Mouse (Mus musculus) brown adipose tissue, adult 24 weeks (tissue): ENCODE measurements around the gene 4930562C15Rik. TPM values are rescaled to one million over a fixed set of nuclear protein-coding genes. Genes with fewer than 3 reads are reported as not detected.

ENCODE experiments used
- H3K27ac ChIP-seq: fragments of 200-500 bp; replicated peaks from 2 replicates; pipeline ENCODE4 v1.5.1; 2012; ENCODE audit warnings: low read depth, mild to moderate bottlenecking, low read length
- H3K4me1 ChIP-seq: fragments of 200-500 bp; 2 replicates; pipeline ENCODE4 v1.6.1; 2012; ENCODE audit warnings: low read length, mixed read lengths; ENCODE audit not compliant: control insufficient read depth, insufficient read depth, insufficient read length
- H3K4me3 ChIP-seq: fragments of 200-500 bp; 2 replicates; pipeline ENCODE4 v1.5.1; 2012; ENCODE audit warnings: low read depth, mild to moderate bottlenecking, low read length, moderate library complexity; ENCODE audit not compliant: insufficient read depth
- polyA plus RNA-seq: library from polyadenylated mRNA; stranded (reverse); fragments of >200 nt; gene quantifications from 2 replicates; pipeline ENCODE4 v1.2.4, GENCODE M21; 2012; ENCODE audit not compliant: missing spikeins, insufficient read depth, insufficient read length

Gene 4930562C15Rik
- polyA plus RNA-seq, 1 experiment, result not detected

DNA sequence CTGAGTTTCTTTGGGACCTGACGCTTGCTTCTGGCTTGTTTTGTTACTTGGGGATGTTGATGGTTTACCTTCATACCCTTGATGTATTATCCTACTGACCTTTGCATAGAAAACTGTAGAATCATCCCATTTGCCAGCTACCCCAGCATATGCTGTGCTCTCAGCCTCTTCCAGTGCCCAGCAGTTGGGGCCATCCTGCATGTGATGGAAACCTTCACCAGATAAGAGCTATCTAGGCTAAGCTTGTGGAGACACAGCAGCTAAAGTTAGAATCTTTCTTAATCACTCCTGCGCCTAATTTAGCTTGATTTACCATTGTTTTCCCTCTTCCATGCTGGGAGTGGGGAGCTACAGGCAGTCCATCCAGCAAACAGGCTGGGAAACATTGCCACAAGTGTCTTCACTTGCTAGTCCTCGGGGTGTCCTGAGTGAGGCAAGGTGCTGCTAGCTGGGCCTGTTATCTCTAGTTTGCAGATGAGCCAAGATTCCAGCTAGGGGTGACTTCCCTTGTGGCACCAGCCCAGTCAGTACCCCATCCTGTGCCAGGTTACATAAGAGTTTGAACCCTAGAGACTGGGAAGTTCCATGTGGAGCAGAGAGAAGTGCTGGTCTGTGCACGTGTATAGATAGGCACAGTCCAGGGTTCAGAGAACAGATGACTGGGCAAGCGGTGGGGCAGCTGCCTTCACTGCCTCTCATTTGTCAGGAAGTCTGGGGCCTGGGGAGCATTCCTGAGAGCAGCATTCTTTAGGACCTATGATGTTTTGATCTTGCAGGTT is 61.2 kb downstream of the 4930562C15Rik start:
- Histone ChIP-seq H3K27ac (peak overlapping the region; percentile 18; the same call in 1 of the 2 replicates), H3K4me1 (peaks cover 33% of the 10 kb centered on the region), H3K4me3 (no peak overlapping the region)

GRCm38 (mm10) chr16:4897146-4897730 is 62.0 kb downstream of the 4930562C15Rik start:
- H3K4me1 ChIP-seq, result peaks cover 33% of the 10 kb centered on the region
- no peak overlapping the region for H3K4me3 ChIP-seq
- 0 out of 2 replicates have a peak overlapping the region, but pooled peaks have one; percentile 18 for H3K27ac ChIP-seq

- Histone ChIP-seq H3K4me1 (peaks cover 35% of the 10 kb centered on the region), H3K27ac (no peak overlapping the region), H3K4me3 (no peak overlapping the region)
Measured at GRCm38 (mm10) chr16:4898881-4899280, 63.7 kb downstream of the 4930562C15Rik start.

DNA sequence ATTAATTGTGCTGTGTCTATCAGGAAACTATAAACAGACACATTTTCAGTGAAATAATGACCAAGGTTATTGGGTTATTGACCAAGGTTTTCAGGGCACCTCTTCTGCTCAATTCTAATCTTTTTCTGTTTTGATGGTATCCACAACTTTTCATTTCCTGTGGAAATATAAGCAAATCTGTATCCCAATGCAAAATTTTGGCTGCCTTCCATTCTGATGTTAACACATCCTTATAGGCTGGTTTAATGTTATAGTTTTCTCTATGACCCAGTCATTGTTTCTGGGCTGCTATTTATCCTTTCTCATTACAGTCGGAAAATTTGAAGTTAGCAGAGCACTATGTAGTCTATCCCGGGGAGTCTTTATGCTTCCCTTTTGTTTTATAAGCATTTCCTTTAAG is 64.5 kb downstream of the 4930562C15Rik start:
- H3K4me3 ChIP-seq, result no peak overlapping the region
- peaks cover 28% of the 10 kb centered on the region for H3K4me1 ChIP-seq
- H3K27ac ChIP-seq, result no peak overlapping the region

GRCm38 (mm10) chr16:4901167-4901566 is 66.0 kb downstream of the 4930562C15Rik start:
- peaks cover 30% of the 10 kb centered on the region for H3K4me1 ChIP-seq
- H3K4me3 ChIP-seq, result no peak overlapping the region
- H3K27ac ChIP-seq, result no peak overlapping the region

GRCm38 (mm10) chr16:4902390-4902789 is 67.2 kb downstream of the 4930562C15Rik start:
- peaks cover 26% of the 10 kb centered on the region for H3K4me1 ChIP-seq
- no peak overlapping the region for H3K4me3 ChIP-seq
- no peak overlapping the region for H3K27ac ChIP-seq

DNA sequence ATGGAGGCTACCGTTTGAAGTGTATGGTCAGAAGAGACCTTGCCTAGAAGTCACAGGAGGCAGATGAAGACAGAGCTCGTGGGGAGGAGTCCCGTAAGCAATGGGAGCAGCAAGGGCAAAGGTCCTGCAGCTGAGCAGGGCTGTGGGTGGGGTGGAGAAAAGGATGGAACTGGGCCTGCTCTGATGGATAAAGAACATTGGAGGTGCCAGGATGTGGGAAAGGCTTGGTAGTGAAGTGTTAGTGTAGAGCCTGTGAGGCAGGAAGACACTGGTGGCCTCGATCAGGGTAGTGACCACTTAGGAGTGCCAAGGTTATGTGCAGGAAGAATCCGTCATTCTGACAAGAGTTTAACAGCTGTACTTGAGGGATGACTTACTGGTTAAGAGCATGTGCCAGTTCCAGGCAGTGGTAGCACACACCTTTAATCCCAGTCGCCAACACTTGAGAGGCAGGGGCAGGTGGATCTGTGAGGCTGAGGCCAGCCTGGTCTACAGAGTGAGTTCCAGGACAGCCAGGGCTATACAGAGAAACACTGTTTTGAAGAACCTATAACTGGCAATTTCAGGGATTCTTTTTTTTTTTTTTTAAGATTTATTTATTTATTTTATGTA is 68.4 kb downstream of the 4930562C15Rik start:
- H3K4me3 ChIP-seq, result no peak overlapping the region
- H3K4me1 ChIP-seq, result peaks cover 23% of the 10 kb centered on the region
- no peak overlapping the region for H3K27ac ChIP-seq

- Histone ChIP-seq H3K4me1 (peaks cover 23% of the 10 kb centered on the region), H3K27ac (no peak overlapping the region), H3K4me3 (no peak overlapping the region)
Measured at GRCm38 (mm10) chr16:4904878-4905277, 69.7 kb downstream of the 4930562C15Rik start.

- H3K4me1 ChIP-seq, result peaks cover 23% of the 10 kb centered on the region
- no peak overlapping the region for H3K4me3 ChIP-seq
- no peak overlapping the region; the same call in 1 of the 2 replicates for H3K27ac ChIP-seq
Measured at GRCm38 (mm10) chr16:4905591-4905990, 70.4 kb downstream of the 4930562C15Rik start.

GRCm38 (mm10) chr16:4906559-4906958 is 71.3 kb downstream of the 4930562C15Rik start:
- Histone ChIP-seq H3K4me1 (peaks cover 23% of the 10 kb centered on the region), H3K4me3 (no peak overlapping the region), H3K27ac (no peak overlapping the region)

DNA sequence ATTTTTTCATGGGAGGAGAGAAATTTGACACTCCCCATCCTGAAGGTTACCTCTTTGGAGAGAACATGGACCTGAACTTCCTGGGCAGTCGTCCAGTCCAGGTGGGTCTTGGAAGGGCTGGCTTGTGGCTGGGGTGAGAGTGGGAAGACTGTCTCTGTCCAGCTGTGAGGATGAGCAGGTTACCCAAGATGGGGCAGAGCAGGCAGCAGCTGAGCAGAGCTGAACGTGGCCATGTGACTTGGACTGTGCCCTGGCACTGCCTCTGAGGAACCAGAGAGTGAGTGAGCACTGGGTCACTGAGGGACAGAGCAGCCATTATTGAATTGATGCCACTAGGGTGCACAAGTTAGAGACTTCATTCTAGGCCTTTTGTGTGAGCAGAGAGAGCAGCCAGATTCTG is 72.2 kb downstream of the 4930562C15Rik start:
- Histone ChIP-seq H3K27ac (no peak overlapping the region), H3K4me3 (no peak overlapping the region)

GRCm38 (mm10) chr16:4907972-4908371 is 72.8 kb downstream of the 4930562C15Rik start:
- Histone ChIP-seq H3K27ac (no peak overlapping the region), H3K4me1 (peaks cover 28% of the 10 kb centered on the region)

More for the DNA sequence above, 72.2 kb downstream of the 4930562C15Rik start:
- H3K4me1 ChIP-seq, result peaks cover 24% of the 10 kb centered on the region

DNA sequence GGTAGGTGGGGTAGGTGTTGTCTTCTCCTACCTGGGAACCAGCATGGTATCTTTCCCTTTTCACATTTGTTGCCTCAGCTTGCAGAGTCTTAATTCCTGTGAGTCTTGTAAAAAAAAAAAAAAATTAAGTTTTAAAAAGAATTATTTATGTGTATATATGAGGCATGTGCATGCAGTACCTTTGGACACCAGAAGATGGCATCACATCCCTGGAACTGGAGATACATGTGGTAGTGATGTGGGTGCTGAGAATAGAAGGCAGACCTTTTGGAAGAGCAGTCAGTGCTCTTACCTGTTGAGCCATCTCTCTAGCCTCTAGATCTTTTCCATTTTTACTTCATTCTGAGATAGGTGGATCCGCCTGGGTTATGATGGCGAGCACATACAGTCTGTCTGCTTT is 74.5 kb downstream of the 4930562C15Rik start:
- H3K4me3 ChIP-seq, result no peak overlapping the region
- H3K27ac ChIP-seq, result no peak overlapping the region
- peaks cover 25% of the 10 kb centered on the region for H3K4me1 ChIP-seq

More at GRCm38 (mm10) chr16:4907972-4908371, 72.8 kb downstream of the 4930562C15Rik start:
- H3K4me3 ChIP-seq, result no peak overlapping the region

DNA sequence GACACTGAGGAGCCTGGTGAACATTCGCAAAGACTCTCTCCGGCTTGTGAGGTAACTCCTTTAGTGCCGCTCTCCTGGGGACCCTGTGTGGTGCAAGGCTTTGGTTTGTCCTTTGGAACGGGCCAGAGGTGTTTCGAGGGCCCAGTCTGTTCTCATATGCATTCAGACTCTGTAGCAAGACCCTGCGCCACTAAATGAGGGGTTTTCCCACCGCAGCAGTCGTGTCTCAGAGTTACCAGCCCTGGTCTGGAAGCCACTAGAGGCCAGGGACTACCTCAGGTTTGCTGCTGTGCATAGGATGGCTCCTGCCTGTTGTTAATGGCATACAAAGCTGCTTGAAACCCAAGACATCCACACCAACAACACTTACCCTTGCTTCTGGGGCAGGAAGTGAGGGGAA is 75.5 kb downstream of the 4930562C15Rik start:
- no peak overlapping the region for H3K27ac ChIP-seq
- no peak overlapping the region for H3K4me3 ChIP-seq
- H3K4me1 ChIP-seq, result peaks cover 18% of the 10 kb centered on the region

DNA sequence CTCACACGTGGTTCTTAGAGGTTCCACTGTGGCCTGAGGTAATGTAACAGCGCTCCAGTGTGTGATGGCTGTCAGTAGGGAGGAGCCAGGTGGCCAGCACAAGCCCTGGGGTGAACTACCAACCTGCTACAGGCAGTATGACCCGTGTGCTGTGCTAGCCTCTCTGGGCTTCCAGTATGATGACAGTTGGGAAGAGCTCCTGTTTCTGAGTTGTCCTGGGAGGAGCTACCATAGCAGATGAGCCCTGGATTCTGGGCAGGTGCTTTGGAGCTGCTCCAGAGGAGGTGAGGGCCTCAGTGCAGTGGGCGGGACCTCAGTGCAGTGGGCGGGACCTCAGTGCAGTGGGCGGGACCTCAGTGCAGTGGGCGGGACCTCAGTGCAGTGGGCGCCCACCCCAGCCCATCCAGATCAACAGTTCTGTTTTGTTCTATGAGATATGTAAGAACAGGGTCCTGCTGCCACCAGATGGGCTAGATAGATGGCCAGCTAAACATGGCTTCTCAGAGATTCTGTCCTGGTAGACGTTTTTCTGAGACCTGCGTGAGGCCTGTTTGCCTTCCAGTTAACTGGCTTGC is 76.9 kb downstream of the 4930562C15Rik start:
- Histone ChIP-seq H3K4me3 (no peak overlapping the region), H3K27ac (peak overlapping the region; percentile 85)

More for the DNA sequence above, 76.9 kb downstream of the 4930562C15Rik start:
- peaks cover 8% of the 10 kb centered on the region for H3K4me1 ChIP-seq
